Mouse (Mus musculus) adrenal gland, postnatal 10 days (tissue): ENCODE results near the gene Etfrf1. TPM values are rescaled to one million over a fixed set of nuclear protein-coding genes. Genes with fewer than 3 reads are reported as not detected.

Source experiments
- DNase-seq: peaks from one replicate; pipeline ENCODE4 v3.0.0; 2021; ENCODE audit warnings: mixed read lengths
- total RNA-seq, 2 experiments: library from RNA; stranded (reverse); gene quantifications; 2 replicates each; pipeline ENCODE4 v1.2.3; 2021

The Etfrf1 gene
- total RNA-seq, 2 experiments from 2014 or later: 143 to 163 TPM

DNA sequence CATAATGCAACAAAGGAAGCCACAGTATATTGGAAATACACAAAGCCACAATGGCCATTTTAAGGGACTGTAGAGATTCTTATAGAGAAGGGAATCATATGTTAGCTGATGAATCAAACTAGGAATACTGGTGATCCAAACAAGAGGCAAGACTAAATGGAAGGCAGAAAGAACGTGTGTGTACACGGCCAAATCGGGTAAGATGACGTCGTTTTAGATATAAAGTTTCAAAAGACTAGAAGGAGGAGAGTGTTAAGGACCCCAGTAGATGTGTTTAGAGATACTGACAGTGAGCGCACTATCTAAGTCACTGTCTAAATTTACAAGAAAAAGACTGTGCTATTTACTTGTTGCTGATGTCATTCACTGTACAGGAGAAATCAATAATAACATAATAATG, 13.3 kb downstream of the Etfrf1 start:
- no peak for DNase-seq

DNA sequence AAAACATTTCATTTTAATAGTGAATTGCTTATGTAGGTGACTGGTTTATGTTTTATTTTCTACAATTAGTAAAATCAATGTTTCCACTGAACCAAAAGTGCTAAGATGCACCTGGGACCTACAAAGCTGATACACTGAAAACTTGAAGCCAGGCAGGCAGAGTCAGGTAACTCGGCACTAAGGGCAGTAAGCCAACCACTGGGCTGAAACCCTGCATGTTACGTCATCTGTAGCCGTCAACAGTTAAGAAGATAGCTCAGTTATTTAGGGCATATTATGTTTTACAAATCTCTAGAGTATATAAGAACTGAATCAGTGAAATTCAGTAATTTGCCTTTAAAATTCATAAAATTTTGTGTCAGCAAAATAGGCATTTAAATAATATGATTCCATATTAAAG, 15.4 kb downstream of the Etfrf1 start:
- peak; percentile 49 for DNase-seq

DNA sequence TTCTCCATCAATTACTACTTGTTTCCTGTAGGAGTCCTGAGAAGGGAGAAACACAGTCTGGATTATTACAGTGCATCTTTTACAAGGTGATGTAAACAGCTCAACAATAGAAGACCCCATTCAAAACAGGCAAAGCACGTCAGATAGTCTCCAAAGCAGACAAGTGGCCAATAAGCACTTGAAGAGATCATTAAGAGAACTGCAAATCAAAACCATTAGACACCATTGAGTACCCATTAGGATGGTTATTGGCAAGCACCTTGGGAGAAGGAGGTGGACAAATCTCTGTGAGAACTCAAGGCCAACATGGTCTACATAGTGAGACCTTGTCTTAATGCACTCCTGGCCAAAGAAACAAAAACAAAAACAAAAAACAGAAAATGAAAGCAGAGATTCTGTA, 23.5 kb downstream of the Etfrf1 start:
- DNase-seq: no peak

DNA sequence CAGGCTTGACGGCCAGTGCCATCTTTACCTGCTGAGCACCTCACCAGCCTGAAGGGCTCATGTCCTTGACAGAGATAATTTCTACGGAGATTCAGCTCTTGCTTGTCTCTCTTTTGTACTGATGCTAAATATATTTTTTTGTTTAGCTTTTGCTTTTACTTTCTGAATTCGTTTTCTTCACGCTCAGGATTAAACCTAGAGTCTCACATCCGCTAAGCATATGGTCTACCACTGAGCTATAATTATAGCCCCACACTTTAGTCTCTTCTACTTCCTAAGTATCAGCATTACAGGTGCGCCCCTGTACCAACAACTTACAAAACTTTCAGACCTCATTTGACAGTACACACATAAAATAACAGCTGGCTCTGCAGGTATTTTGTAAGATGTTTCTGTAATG, 24.4 kb downstream of the Etfrf1 start:
- no peak for DNase-seq

GRCm38 (mm10) chr6:145237148-145237547, 26.2 kb downstream of the Etfrf1 start:
- DNase-seq: no peak

- no peak for DNase-seq
These were observed 29.4 kb downstream of the Etfrf1 start for GRCm38 (mm10) chr6:145240285-145240684.

DNA sequence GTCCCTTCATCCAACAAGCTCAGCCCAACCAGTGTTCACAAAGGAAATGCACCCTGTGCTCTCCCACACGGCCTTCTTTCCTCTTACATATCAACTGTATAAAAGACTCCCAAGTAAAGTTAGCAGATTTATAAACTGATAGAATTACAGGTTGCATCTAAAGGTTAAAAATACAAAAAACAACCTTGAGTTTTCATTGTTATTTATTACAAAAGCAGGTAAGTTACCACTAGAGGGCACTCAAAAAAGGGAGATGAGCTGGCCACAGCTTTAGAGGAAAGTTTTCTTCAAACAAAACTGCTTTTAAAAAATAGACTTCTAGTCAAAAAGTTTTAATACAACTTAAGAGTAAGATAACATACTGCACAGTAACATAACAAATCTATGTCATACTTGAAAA, 31.6 kb downstream of the Etfrf1 start:
- DNase-seq: no peak

- no peak for DNase-seq
These were observed 35.9 kb downstream of the Etfrf1 start for GRCm38 (mm10) chr6:145246841-145247240.

DNA sequence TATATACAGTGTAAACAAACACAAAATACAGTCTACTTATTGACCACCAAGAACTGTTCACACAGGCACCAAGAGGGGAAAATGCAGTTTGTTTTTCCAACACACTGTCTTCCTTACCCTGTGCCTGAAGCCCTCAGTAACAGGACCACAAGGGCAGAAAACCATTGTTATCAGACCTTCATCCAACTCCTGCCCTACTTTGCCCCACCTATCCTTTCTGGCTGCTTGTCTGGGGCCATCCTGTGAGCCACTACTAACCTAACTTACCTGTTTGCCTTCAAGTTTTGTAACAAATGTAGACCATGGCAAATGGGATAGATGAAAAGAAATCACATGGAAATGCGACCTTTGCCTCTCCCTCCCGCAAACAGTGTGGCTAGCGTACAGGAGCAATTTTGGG, 37.0 kb downstream of the Etfrf1 start:
- no peak for DNase-seq

GRCm38 (mm10) chr6:145249291-145250184, 38.6 kb downstream of the Etfrf1 start:
- DNase-seq: peak; percentile 73

- DNase-seq: peak; percentile 96
These were observed 39.4 kb downstream of the Etfrf1 start, which contains the start of gene Kras for GRCm38 (mm10) chr6:145250185-145250791. Gene Kras (minus strand): TSS chr6:145250239.

GRCm38 (mm10) chr6:145250820-145251219, 39.9 kb downstream of the Etfrf1 start:
- no peak for DNase-seq

DNA sequence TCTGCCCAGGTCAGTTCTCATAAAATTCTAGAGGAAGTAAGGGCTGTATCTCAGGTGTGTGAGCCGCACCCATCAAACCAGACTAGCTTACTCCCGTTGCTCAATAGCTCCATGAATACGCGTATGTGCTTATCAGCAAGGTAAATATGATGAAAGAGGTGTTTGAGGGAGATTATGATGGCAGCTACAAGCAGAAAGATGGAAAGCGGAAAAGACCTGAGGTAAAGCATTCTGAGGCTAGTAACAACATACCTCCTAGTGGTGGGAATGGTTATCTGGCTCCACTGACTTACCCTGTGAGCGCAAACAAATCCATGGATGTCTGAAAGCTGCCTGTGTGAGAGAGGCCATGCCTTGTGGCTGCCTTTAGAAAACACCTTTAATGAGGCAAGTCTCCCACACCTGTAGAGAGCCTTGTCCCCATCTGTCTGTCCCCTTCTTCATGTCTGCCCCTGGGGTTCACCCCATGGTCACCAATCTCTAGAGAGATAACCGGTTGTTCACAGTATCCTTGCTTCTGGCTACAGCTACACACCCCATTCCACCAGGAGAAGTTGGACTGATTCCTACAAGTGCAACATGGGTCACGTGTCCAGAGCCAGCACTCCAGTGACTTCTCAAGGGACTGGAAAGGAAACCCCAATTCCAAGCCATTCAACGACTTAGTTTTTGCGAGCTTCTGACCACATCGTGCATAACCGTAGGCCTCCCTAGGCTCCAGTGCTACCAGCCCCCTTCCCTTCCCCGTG, 45.2 kb downstream of the Etfrf1 start:
- peak; percentile 50 for DNase-seq

- no peak for DNase-seq
These were observed 45.8 kb downstream of the Etfrf1 start for GRCm38 (mm10) chr6:145256701-145257073.

GRCm38 (mm10) chr6:145262314-145262713, 51.4 kb downstream of the Etfrf1 start:
- no peak for DNase-seq

Other genes with a start within 250 kb of the Etfrf1 start
- 1 to 10 TPM; 7.5 to 7.6 TPM for gene Bcat1, start 134.9 kb upstream of the Etfrf1 start, total RNA-seq
- 1 to 10 TPM; 5.8 to 7.4 TPM for gene Lrmp, start 95.5 kb upstream of the Etfrf1 start, total RNA-seq
- gene Casc1, start 129 bp upstream of the Etfrf1 start, total RNA-seq: under 1 TPM; 0.27 to 0.79 TPM
- gene Kras, start 39.1 kb downstream of the Etfrf1 start, total RNA-seq: 10 to 100 TPM; 44.5 to 47.7 TPM